Mouse (Mus musculus) embryo, embryonic 10 days (tissue): ENCODE data around the gene Acox3.

Source experiments
- DNase-seq: peaks from one replicate; pipeline ENCODE4 v3.0.0-alpha.2; 2015; ENCODE audit warnings: low spot score

The Acox3 gene

DNA sequence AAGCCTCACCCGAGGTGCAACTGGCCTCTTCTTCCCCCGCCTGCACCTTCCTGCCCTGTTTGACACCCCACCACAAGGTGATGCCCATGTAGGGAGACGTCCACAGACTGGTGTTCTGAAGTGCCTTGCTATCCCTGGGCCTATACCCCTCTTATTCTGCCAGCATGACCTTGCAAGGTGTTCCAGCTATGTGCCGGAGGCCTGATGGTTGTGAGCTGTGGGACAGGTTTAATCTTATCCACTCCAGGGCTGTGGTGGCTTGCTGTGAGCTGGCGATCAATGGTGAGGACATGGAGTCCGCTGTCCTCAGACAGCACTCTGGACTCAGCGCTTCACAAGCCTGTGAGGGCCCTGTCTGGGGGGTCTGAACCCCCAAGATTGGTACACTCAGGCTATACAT is 27.5 kb downstream of the Acox3 start:
- no peak for DNase-seq

DNA sequence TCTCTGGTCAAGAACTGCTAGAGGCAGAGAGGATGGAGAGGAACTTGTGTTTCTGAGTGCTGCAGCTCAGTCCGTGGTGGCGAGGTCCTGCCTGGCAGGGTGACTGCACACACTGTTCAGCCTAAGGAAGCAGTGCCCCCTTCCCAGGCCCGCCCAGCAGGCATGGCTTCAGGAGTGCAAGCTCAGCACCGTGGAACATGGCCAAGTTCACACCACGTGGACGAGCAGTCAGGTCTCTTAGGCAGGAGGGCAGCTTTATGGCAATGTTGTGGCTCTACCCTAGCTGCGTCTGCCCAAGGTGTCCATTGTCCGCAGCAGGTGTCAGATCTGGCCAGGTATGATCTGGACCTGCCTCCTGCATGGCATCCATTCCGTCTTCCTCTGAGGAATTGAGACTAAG is 28.3 kb downstream of the Acox3 start:
- no peak for DNase-seq

DNA sequence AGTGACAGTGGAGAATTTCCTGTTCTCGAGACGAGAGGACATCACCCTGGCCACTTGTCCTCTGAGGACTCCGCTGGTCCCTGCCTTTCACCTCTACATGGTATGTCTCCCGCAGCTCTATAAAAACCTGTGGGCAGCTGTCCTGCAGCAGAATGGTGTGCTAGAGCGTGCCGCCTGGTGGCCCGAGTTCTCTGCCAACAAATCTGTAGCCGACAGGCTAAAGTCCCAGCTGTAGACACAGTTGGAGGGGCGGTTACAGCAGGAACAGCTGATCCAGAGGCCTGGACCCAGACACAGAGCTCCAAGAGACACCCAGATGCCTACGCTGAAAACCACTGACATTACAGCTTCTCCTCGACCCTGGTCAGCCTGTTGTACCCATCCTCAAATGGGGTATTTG is 29.1 kb downstream of the Acox3 start:
- no peak for DNase-seq

DNA sequence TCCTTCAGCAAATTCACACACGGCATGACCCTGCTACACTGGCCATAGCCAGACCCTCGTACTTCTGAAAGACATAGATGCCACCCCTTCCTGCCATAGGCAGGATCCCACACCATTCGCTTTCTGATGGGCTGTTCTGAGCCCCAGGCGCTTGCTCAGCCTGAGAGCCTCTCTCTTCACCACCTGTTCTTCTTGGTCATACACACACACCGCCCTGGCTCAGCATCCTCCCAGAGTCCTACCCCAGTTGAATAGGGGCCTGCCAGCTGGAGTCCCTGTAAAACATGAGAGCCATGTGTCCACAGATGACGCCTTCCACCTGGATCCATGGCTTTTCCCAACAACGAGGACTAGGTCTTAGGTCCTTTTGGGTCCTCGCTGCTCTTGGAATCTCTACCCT is 29.9 kb downstream of the Acox3 start:
- DNase-seq, result no peak

DNA sequence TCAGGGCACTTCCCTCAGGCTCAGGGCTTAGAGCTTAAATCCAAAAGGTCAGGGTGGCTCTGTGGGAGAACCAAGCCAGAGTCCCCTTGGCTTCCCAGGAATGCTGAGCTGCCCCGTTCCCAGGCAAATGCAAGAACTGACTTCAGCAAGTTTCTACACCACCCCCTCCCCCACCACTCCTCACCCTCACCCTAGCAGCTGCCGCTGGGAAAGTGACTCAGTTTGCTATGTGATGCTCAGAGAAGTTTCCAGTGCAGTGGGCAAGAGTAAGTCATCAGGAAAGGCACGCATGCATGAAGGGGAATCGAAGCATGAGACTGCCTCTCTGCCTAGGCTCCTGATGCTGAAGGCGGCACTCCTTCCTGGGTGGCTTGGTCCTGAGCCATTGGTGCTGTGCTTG is 34.1 kb downstream of the Acox3 start:
- DNase-seq, result peak; percentile 27

DNA sequence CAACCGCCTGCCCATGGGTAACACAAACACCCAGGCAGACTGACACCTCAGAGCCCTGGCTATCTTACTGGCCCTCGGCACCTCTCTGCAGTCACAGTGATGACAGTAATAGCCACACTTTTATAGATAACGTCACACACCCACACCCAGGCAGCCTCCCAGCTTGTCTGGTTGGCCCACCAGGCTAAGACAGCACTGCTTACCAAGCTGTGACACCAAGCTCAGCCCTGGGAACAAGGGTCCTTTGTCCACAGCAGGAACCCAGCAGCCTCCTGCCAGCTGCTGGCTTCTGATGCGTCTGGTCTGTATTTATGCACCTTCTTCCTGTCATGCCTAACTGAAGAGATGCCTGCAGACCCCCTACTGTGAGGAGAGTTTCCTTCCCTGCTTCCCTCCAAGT is 38.3 kb downstream of the Acox3 start:
- peak; percentile 28 for DNase-seq

DNA sequence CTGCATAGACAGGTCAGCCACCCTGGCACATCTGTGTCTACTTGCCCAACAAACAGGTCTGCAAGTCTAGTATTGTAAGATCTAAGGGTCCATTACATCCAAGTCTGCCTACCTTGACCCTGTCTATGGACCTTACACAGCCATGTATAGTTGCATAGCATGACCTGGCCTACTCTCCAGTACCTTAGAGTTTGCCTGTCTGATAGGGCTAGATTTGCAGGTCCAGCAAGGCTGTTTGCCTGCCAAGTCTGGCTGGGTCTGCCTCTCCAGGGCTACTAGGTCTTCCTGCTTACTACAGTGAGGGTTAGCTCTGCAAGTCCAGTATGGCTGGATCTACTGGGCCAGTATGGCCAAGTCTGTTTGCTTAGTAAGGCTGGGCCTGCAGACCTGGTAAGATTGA is 41.0 kb downstream of the Acox3 start:
- DNase-seq, result no peak

DNA sequence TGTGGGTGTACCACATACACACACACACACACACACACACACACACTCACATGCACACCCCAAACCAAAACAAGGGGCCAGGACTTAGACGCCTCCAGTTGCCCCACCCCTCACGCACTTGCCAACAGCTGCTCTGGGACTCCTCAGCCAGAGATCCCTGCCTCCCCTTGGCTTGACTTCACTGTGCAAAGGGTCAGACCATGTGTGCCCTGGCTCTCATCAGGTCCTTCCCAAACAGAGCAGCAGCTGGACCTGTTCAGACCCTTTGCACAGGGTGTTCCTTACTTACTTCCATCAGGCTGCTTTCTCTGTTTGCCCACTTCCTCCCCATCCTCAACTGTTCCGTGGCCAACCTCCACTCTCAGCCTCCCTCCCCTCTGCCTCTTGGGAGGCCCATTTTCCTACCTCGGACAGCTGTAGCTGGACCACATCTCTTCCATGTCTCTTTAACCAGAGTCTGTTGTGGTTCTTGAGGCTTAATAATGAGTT is 42.0 kb downstream of the Acox3 start:
- no peak for DNase-seq

DNA sequence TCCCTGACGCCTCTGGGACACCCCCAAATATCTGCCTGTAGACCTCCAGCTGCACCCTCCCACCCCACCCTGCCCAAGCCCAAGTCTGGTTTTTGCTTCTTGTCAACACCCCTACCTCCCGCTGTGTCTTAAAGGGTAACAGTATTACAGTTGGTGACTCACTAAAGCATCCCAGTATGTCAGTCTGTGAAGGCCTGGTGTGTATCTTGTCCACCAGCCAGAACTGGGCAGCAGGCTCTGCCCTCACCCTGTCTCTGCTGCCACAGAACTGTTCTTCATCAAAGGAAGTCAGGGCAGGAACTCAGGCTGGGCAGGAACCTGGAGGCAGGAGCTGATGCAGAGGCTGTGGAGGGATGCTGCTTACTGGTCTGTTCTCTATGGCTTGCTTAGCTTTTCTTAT is 43.6 kb downstream of the Acox3 start:
- DNase-seq, result no peak

DNA sequence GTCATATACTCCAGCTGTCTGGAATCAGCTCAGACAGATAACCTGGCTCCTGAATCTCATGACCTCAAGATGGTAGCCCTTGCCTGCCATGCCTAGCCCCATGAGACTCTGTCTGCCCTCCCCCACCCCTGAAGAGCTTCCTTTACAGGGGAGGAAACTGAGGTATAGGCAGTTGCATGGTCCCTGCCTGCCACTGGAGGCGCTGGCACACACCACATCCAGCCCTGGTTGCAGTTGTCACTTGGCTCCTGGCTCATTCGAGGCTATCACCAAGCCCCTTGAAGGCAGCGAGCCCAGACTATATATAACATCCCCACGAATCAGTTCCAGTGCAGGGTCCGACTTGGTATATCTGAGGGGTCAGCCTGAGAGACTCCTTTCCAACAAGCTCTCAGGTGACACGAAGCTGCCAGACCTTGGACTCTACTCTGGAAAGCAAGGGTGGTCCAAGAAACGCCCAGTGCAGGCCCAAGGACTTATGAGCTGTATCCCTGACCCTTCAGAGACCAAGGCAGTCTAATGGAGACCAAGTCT is 44.5 kb downstream of the Acox3 start:
- DNase-seq, result no peak

DNA sequence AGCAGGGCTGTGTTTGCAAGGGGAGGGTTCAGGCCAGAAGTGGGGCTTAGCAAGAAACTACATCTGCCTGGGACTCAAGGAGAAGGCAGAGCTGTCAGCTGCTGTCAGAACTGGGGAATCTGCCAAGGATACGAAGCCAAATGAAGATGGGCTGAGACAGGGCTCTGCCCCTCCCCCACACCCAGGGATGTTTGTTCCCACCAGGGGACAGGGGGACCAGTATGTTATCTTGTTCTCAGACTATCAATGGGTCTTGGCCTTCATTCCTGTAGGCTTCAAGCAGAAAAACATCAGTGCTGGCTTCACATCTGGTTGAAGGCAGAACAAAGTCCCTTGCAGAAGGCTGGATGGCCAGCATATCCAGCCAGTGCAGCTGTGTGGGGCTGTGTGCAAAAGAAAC is 45.8 kb downstream of the Acox3 start:
- DNase-seq, result no peak

DNA sequence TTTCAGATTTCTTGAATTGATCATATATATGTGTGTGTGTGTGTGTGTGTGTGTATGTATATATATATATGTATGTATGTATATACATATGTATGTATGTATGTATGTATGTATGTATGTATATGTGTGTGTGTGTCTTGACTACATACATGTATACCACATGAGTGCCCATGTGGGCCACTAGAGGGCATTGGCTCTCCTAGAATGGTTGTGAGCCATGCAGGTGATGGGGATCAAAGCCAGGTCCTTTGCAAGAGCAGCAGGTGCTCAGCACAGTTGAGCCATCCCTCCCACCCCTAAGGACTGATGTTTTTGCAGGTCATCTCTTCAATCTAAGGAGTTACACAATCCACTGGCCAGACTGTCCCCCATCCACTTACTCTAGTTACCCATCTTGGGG is 46.5 kb downstream of the Acox3 start:
- no peak for DNase-seq

DNA sequence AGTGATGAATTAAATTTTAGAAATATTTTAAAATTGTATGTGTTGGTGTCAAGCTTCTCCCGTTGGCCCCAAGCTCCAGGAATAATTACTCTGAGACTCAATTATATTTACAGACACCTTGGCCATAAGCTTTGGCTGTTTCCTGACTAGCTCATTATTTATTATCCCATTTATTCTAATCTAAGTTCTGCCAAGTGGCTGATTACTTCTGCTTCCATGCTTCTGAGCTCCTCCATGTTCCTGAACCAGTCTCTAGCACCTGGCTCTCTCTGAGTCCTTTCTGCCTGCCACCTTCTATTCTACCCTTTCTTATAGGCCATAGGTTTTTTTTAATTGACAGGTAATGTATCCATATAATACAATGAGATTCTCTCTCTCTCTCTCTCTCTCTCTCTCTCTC is 47.9 kb downstream of the Acox3 start:
- no peak for DNase-seq

DNA sequence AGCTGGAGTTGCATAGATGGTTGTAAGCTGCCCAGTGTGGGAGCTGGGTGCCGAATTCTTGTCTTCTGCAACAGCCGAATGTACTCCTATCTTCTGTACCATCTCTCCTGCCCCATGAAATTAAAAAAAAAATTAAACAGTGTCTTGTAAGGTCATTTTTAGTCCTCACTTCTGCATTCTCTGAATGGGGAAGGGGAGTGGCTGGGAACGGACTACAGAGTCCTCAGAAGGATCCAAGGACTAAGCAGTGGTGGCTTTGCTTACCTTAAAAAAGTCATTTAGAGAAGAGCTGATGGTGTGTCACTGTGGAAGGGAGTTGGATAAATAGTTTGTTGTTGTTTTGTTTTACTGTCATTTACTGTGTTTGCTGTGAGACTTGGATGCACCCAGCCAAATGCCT is 48.4 kb downstream of the Acox3 start:
- no peak for DNase-seq

DNA sequence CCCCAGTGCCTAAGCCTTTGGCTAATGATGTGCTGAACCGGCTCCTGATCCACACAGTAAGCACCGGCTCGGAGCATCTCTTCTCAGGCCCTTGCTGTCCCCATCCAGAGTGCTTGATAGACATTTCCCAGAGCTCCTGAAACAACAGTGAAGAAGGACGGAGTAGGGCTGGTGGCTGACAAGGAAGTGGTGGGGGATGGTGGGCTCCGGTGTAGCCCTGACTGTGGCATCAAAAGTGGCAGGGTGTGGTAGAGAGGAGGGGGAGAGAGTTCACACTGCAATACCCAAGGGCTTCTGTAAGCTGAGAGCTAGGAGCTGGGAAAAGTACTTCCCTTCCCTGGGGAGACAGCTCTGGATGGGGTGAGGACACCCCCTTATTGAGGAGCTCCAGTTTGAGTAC is 48.9 kb downstream of the Acox3 start:
- DNase-seq, result no peak

DNA sequence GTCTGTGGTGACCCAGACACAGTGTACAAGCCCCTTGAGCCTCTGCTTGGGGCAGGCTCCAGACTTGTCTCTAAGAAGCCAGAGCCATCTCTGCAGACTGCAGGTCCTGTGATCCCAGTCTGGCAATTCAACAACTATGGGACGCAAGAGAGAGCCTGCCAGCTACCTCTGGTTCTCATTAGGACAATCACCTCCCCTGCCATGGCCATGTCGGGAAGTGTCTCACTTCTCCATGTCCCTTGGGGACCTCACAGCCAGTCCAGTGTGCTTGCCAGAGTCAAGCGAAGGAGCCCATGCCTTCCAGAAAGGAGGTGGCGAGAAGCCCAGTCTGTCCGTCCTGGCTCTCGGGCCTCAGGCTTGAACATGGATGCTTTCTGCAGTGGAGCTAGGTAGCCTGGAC is 50.0 kb downstream of the Acox3 start:
- DNase-seq, result no peak

DNA sequence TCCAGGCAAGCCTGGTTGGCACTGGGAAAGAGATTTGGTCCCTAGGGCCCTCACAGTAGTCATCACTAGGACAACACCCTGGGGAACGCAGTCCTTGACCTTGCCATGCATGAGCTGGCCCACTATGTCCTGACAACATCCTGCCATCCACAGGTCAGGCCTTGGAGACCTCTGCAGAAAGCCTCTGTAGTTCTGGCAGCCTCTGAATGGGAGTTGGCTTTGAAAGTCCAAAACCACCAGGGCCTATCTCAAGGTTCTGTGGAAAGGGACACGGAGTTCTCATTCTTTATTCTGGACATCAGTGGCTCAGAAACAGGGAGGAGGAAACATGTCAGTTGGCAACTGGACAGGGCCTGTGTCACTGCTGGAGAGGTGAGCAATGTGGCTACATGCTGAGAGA is 53.2 kb downstream of the Acox3 start:
- DNase-seq, result no peak

DNA sequence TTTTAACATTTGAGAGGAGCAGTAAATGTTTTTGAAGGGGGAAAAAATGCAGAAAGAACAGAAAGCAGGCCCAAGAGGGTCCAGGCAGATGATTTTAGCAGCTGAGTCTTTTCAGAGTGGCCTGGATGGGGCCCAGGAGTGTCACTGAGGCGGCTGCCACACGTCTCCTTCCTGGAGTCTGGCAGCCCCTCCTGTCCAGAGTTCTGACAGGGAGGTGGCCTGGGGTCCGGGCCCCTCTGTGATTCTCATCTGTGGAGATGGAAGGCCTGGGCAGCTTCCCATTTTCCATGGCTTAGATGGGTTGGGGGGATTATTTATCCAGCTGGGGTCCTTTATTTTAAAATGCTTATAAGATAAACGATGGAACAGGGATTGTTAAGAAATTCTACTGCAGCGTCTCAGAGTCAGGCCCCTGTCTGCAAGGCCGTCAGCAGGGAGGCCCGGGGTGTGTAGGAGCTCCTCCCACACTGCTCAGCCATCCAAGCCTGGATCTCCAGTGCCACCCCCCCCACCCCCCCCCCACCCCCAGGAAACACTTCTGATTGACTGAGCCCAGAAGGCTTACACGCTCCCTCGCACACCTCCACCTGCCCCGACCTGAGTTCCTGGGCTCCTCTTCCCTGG is 59.2 kb downstream of the Acox3 start:
- no peak for DNase-seq

DNA sequence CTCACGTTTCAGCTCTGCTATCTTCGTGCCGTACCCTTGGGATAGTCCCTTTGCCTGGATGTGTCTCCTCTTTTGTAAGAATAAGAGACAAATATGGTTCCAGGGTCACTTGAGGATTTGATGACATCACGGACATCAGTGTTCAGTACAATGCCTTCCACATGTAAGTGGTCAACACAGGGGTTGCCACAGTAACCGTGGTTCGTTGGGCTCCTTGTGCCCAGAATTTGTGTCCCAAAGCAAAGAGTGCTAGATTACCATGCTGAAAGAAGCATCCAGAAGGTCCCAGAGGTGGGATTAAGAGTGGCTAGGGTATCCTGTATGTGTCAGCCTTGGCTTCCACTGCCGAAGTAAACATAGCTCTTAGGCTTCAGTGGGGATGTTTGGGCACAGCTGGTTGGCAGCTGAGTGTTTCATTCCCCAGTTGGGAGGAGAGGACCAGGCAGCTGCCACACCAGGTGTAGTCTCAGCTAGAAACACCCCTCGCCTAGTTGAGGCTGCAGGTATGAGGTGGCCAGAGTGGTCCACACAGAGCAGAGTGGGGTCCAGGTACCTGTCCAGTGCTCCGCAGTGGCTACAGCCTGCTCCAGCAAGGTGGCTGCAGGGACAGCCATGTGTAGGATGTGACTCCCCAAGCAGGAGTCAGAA is 60.7 kb downstream of the Acox3 start:
- DNase-seq, result no peak

DNA sequence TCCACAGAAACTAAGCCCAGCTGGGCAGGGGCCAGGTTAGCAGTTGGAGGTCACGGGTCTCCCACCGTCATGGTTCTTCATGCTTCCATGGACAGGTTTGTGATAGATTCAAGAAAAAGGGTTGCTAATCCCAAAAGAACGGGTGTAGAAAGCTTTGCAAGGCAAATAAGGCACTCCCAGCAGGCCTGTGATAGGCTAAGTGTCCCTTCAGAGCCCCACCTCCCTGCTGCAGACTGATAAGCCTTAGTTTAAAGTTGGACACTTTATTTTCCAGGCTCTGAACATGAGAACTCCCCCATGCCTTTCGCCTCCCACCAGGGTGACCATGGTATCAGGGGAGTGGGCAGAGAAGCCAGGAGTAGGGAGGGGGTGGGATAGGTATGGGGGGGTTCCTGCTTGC is 61.2 kb downstream of the Acox3 start:
- DNase-seq, result no peak

DNA sequence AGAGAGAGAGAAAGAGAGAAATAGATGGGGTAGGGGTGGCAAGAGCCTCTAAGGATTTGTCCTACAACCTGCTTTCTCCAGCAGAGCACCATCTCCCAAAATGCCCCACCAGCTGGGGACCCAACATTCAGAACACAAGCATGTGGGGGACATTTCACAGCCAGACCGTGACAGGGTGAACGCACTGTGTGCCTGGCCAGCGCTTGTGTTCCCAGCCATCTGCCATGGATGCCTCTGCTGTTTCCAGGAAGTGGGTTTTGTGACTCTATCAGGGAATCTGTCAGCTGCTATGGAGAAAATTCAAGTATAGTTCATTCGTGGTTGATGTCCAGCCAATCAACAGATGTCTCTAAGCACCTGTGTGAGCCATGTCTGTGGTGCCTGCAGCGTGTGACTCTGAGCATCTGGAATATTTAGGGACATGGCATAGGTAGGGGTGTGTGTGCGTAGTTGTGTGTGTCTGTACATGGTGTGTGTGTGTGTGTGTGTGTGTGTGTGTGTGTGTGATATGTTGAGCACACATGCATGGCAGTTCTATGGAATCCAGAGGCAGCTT is 63.2 kb downstream of the Acox3 start:
- DNase-seq, result no peak

DNA sequence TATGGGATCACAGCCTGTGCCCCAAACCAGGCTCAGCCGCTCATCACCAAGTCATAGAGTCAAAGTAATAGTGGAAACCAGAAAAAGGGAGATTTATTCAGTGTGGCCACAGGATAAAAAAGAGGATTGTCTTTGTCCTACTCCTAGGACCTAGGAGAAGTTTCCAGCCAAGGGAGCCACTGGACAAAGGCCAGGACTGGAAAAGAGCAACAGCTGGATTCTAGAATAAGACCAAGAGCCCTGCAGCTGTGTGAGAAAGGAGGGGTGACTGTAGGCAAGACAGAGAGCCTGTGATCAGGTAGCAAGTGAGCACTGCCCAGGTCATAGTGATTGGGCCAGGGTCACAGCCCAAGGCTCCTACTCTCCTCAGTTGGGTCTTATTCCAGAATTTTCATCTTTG is 64.1 kb downstream of the Acox3 start:
- DNase-seq, result no peak

DNA sequence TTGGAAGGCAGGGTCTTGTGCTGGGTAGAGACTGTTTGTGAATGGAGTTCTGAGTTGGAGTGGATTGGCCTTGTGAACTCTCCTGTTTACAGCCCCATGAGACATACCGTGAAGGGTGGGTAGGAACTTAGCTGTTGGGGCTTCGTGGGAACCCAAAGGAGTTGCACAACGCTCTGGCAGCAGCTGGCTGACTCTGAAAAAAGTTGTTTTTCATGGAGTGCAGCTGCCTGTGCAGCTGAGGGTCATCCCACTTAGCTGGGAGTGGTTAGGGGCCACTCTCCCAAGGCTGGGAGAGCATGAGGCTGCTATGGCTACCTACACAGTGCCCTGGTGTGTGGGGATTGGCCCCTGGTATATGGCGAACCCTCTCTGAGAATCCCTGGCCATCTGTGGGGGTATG is 64.7 kb downstream of the Acox3 start:
- DNase-seq, result no peak

DNA sequence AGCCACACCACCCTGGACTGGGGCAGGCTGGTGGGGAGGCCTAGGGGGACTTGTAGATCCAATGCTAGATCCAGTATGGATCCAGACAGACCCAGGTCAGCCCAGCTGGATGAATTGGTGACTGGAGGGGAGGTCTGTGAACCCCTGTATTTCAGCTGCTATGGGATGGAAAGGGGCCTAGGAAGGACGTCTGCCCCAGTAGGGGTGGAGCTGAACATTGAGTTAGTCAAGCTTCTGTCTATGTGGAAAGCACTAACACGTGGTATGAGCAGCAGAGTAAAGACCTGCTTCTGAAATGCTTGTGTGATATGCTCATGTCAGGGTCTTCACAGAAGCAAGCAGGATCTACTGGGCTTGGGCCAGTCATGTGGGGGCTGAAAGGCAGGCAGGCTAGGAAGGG is 65.4 kb downstream of the Acox3 start:
- no peak for DNase-seq
